Comparison of ENCODE assay signal across 9 mouse cellular contexts in the genomic region with DNA sequence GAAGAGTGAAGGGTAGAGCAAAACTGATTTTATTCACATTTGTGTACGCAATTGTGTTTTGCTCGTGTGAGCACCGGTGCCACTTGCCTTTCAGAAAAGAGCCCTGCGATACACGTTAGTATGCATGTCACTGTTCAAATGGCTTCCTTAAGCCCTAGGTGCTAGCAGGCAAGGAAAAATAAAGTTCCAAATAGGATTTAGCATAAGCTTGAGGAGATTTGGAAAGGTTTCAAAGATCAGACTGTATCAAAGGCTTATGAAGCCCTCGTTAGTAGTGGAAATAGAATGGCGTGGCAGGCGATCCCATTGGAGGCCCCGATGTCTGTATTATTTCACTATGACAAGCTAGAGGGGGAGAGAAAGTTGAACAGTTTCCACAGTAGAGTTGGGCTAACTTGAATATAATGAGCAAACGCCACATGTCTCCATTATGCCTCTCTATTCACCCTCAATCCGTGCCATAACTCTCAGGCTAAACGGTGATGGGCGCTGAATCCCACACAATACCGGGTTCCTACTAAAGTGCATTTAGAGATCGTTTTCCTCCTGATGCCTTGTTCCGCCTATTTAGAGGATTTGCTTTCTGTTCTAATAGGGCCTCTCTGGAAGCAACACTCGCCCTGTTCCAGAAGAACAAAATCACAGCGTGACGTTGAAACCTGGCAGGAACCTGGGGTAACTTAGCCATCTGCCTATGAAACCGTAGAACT. TPM values are rescaled to one million over a fixed set of nuclear protein-coding genes. Genes with fewer than 3 reads are reported as not detected.
DNase-seq lines count a peak whose midpoint lies in the region; ATAC-seq lines count a peak whose summit lies in the region.
"Had no signal": no experiment of that assay in that cellular context is flagged by ENCODE, and none has a peak within 500 bp of the region (broad histone marks: within the 10 kb centered on the region; RNA-seq: fewer than 3 reads in every experiment).

No protein-coding gene starts in this region.

- H3K4me3 ChIP-seq in forebrain, embryonic 12.5 days (replicated peaks) = peak overlapping the region; percentile 54
- peak overlapping the region; percentile 45 for H3K4me3 ChIP-seq in limb, embryonic 13.5 days

- H3K36me3 ChIP-seq in forebrain, embryonic 12.5 days (replicated peaks) = no peaks in the 10 kb centered on the region
- no peaks in the 10 kb centered on the region for H3K36me3 ChIP-seq in limb, embryonic 13.5 days

- H3K4me2 ChIP-seq in forebrain, embryonic 12.5 days = peak overlapping the region; percentile 85
- peak overlapping the region; percentile 78 for H3K4me2 ChIP-seq in limb, embryonic 13.5 days (replicated peaks)

- H3K27ac ChIP-seq in forebrain, embryonic 12.5 days = peak overlapping the region; percentile 75
- no peak overlapping the region for H3K27ac ChIP-seq in limb, embryonic 13.5 days
- H3K27ac ChIP-seq: liver, embryonic 14.5 days had no signal

- peaks cover 67% of the 10 kb centered on the region for H3K27me3 ChIP-seq in forebrain, embryonic 12.5 days
- peaks cover 97% of the 10 kb centered on the region for H3K27me3 ChIP-seq in limb, embryonic 13.5 days

- no peak for ATAC-seq in forebrain, embryonic 12.5 days (ENCODE audit: low FRiP score)
- ATAC-seq in limb, embryonic 13.5 days (ENCODE audit: low FRiP score, low read depth) = no peak

- DNase-seq in left cerebral cortex, postnatal 4 days = peak; percentile 12
- no peak for DNase-seq in left cerebral cortex, postnatal 14 days (ENCODE audit: low spot score in 2 of 2)
- DNase-seq in retina, postnatal 1 day = peak; percentile 49
- DNase-seq in urinary bladder, postnatal 25 days (ENCODE audit: low spot score) = no peak
- no peak for DNase-seq in thymus, postnatal 10 days (ENCODE audit: low spot score in 2 of 2)
- no peak for DNase-seq in adrenal gland, adult 18-20 months (ENCODE audit: low spot score in 2 of 2)

- peaks cover 72% of the 10 kb centered on the region for H3K4me1 ChIP-seq in forebrain, embryonic 12.5 days
- peaks cover 52% of the 10 kb centered on the region for H3K4me1 ChIP-seq in limb, embryonic 13.5 days

- peak overlapping the region; percentile 63 for H3K9ac ChIP-seq in forebrain, embryonic 12.5 days
- peak overlapping the region; percentile 46; the same call in 1 of the 2 replicates for H3K9ac ChIP-seq in limb, embryonic 13.5 days
- H3K9ac ChIP-seq: liver, embryonic 14.5 days had no signal

- under 1% methylated on average over 20 of the region's 20 CpGs for WGBS in forebrain, embryonic 12.5 days
- 1% methylated on average over 20 of the region's 20 CpGs for WGBS in limb, embryonic 13.5 days

- no peaks in the 10 kb centered on the region for H3K9me3 ChIP-seq in forebrain, embryonic 12.5 days
- no peaks in the 10 kb centered on the region for H3K9me3 ChIP-seq in limb, embryonic 13.5 days

- intact Hi-C loops in left cerebral cortex, postnatal 4 days (cut with DNase I) = loop anchor here (10.0 kb wide), 1 partner anchor 143 kb away; no protein-coding TSS in a partner anchor
- intact Hi-C loops in left cerebral cortex, postnatal 14 days (cut with DNase I) = loop anchor here (10.0 kb wide), 2 partner anchors 133 to 253 kb away; no protein-coding TSS in a partner anchor

RNA-seq across cellular contexts. Expression of a gene that starts 0.8 kb away (rescaled TPM):
- 10 to 100 TPM; 77.9 to 83.4 TPM for total RNA-seq in left cerebral cortex, postnatal 4 days (2021)
- total RNA-seq in left cerebral cortex, postnatal 14 days (2021) = 10 to 100 TPM; 58.3 to 63.1 TPM
- 26.5 and 26.7 TPM in 2 replicates for polyA plus RNA-seq in forebrain, embryonic 12.5 days (2016; fragmentation: Nextera tagmentation; extraction: Ambion mirVana)
- 4.8 TPM in 2 replicates for polyA plus RNA-seq in limb, embryonic 13.5 days (2015; fragmentation: Nextera tagmentation; extraction: Ambion mirVana)
- under 1 TPM in 1 of 2 experiments, not detected in 1; 0.43 TPM for total RNA-seq in adrenal gland, adult 18-20 months (2021)
- polyA plus RNA-seq: liver, embryonic 14.5 days had no signal

Comparison
In these comparisons a context has a peak if more than half of its experiments do, and no peak if none do; other contexts are left out.
1. DNase-seq: peak in left cerebral cortex, postnatal 4 days (single experiment) and retina, postnatal 1 day (single experiment); none in left cerebral cortex, postnatal 14 days (0 of 2), urinary bladder, postnatal 25 days (single experiment), thymus, postnatal 10 days (0 of 2) and adrenal gland, adult 18-20 months (0 of 2).
2. RNA of a gene that starts 0.8 kb away (total RNA-seq): 77.9 to 83.4 TPM in left cerebral cortex, postnatal 4 days and 58.3 to 63.1 TPM in left cerebral cortex, postnatal 14 days; 0.43 TPM in adrenal gland, adult 18-20 months; every median in the first group is over 10 times any median in the second.